Mouse (Mus musculus) kidney, postnatal 10 days (tissue): ENCODE measurements around the gene Ubl7.

Source experiments
- DNase-seq: peaks from one replicate; pipeline ENCODE4 v3.0.0; 2021; ENCODE audit warnings: mixed read lengths

Gene Ubl7

DNA sequence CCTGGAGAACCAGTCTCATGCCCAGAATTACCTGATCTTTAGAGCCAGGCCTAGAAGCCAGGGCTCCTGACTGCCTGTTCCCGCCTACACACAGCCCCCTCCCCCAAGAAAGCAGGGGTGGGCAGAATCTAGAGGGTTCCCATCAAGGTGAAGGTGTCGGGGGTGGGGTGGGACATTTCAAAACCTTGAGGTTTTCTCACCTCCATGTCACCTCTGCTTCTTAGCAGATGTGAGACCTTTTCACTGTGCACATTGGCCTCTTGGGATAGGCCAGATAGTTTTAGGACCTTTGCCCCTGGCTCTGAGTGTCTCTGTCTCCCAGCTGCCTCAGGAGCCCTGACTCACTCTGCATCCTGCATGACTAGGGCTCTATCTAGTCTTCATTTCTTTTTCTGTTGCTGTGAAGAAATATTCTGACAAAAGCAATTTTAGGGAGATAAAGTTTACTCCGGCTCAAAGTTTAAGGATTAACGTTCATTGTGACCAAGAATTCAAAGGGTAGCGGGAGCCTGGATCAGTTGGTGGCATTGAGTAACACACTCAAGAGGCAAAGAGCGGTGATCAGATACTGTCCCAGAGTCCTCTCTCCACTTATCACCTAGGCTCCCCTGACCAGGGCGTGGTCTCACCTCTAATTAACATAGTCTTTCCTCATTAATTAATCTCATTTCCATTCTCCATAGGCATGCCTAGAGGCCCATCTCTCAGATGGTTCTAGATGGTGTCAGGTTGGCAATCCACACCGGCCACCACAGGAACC, 58.2 kb downstream of the Ubl7 start:
- no peak for DNase-seq

- DNase-seq: no peak
Measured at GRCm38 (mm10) chr9:57969736-57970495, 59.1 kb downstream of the Ubl7 start.

GRCm38 (mm10) chr9:57971413-57971812, 60.6 kb downstream of the Ubl7 start:
- no peak for DNase-seq

DNA sequence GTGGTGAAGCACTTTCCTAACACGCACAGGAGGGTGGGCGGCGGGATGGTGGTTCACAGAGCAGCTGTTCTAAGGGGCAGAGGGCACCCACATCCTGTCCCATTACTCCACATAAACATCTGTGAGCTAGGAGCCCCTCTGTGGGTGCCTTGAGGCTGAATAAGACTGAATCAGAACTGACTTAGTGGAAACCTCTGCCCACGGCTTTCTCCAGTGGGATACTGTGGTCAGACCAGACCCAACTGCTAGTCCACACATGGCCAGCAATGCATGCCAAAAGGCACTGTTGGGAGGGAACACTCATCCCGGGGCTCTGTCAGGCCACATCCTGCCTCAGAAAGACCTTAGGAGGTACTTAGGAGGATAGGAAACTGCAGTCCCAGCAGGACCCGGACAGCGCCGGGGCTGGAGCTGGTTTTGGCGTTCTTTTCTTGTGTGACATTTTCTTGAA, 61.4 kb downstream of the Ubl7 start:
- no peak for DNase-seq

GRCm38 (mm10) chr9:57972776-57973439, 62.1 kb downstream of the Ubl7 start:
- no peak for DNase-seq

DNA sequence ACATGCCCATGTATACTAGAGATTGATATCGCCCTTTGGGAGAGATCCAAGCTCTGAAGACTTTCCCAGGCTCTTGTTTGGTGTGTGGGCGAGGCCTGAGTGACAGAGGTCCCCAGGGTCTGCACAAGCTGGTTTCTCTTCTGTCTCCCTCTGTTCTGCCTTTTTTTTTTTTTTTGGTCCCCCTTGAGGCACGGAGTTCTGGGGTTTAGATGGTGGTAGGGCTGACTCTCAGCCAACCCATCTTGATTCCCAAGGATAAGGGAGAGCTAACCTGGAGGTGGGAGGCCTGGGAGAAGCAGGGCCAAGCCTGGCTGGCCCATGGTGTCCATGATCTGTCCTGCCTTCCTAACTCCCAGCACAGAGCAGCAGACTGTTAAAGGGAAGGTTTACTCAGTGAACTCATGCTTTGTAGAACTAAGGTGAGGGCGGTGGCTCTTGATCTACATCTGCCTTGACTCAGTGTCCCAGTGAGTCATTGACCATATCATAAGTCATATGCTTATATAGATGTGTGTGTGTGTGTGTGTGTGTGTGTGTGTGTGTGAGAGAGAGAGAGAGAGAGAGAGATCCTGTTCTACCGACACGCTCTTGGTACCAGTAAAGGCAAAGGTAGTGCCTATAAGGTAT, 62.8 kb downstream of the Ubl7 start:
- no peak for DNase-seq

DNA sequence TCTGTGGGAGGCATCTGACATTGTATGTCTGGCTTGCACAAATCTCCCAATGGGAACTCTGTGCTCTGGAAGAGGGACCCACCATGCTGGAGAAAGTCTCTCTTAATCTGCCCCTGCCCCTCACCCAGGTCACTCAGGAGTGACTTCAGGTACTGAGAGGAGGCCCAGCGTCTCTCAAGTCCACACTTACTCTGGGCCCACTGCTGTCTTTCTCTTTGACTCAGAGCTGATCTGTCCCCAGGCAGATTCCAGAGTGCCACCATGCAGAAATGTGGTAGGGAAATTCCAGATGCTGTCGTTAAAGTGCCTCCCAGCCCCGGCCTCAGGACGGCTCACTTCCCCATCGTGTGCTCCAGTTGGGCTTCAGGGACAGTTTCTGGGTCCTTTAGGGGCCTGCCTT, 63.4 kb downstream of the Ubl7 start:
- no peak for DNase-seq

- DNase-seq: no peak
Measured at GRCm38 (mm10) chr9:57975200-57975821, 64.5 kb downstream of the Ubl7 start.

DNA sequence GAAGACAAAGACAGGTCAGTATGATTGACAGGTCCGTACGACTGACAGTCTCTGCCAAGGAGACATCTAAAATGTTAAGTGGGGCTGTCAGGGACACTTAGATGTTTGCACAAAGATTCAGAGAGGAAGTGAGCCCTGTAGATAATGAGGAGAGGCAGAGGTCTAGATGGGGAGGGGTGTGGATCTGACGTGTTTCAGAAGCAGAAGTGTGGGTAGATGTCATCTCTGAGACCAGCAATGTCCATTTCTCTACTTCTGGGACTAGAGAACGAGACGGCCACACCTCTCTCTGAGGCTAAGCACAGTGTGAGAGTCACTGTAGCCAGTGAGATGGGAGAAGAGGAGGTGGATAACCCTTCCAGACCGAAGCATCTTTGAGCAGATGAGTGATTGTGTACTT, 67.2 kb downstream of the Ubl7 start:
- DNase-seq: no peak

DNA sequence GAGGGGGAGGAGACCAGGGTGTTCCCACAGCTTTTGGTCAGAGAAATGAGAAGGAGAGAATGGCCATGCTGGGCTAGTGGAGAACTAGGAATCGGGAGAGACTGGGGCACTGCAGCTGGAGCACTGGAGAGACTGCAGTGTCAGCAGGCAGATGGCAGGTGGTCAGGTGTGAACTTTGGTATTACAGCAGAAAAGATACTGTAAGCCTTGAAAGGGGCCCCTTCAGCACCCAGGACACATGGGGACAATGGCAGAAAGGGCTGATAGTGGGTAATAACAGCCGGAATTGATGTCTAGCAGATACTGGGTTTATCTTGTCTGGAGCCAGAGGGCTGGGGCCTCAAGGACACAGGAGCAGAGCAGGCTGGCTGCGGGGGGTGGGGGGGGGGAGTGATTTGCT, 68.1 kb downstream of the Ubl7 start:
- DNase-seq: no peak
